Mouse (Mus musculus): ENCODE data around the gene Thsd4. TPM values are rescaled to one million over a fixed set of nuclear protein-coding genes. Genes with fewer than 3 reads are reported as not detected.

Gene Thsd4
- polyA plus RNA-seq, 1 experiment from 2014 or later = 4.3 TPM

GRCm38 (mm10) chr9:60352351-60352750 is 169.5 kb downstream of the Thsd4 start:
- H3K9ac ChIP-seq (ENCODE audit: low read depth, low read length) = no peak overlapping the region
- H3K27me3 ChIP-seq (ENCODE audit: control insufficient read depth, insufficient read depth, low read depth, low read length) = no peaks in the 10 kb centered on the region
- no peak for ATAC-seq
- H3K4me2 ChIP-seq (ENCODE audit: low read length) = no peak overlapping the region
- no peak overlapping the region for H3K27ac ChIP-seq (ENCODE audit: low read length)
- WGBS = 83% methylated on average over 4 of the region's 4 CpGs
- no peaks in the 10 kb centered on the region for H3K36me3 ChIP-seq (ENCODE audit: control insufficient read depth, insufficient read depth, low read length)
- no peak overlapping the region for H3K4me3 ChIP-seq (ENCODE audit: low read depth, low read length)
- H3K4me1 ChIP-seq (ENCODE audit: control insufficient read depth, insufficient read depth, low read length) = no peaks in the 10 kb centered on the region
- no peaks in the 10 kb centered on the region for H3K9me3 ChIP-seq (replicated peaks; ENCODE audit: control insufficient read depth, low read length, poor library complexity, severe bottlenecking)

GRCm38 (mm10) chr9:60351153-60351552 is 170.7 kb downstream of the Thsd4 start:
- H3K4me1 ChIP-seq (ENCODE audit: control insufficient read depth, insufficient read depth, low read length) = no peaks in the 10 kb centered on the region
- no peaks in the 10 kb centered on the region for H3K36me3 ChIP-seq (ENCODE audit: control insufficient read depth, insufficient read depth, low read length)
- no peak overlapping the region for H3K4me2 ChIP-seq (ENCODE audit: low read length)
- 87% methylated on average over 6 of the region's 6 CpGs for WGBS
- no peak for ATAC-seq
- H3K9ac ChIP-seq (ENCODE audit: low read depth, low read length) = no peak overlapping the region
- no peak overlapping the region for H3K27ac ChIP-seq (ENCODE audit: low read length)
- H3K27me3 ChIP-seq (ENCODE audit: control insufficient read depth, insufficient read depth, low read depth, low read length) = no peaks in the 10 kb centered on the region
- H3K9me3 ChIP-seq (replicated peaks; ENCODE audit: control insufficient read depth, low read length, poor library complexity, severe bottlenecking) = no peaks in the 10 kb centered on the region
- H3K4me3 ChIP-seq (ENCODE audit: low read depth, low read length) = no peak overlapping the region

- Histone ChIP-seq H3K4me3 (ENCODE audit: low read depth, low read length) (no peak overlapping the region), H3K4me2 (ENCODE audit: low read length) (no peak overlapping the region), H3K27ac (ENCODE audit: low read length) (no peak overlapping the region), H3K4me1 (ENCODE audit: control insufficient read depth, insufficient read depth, low read length) (no peaks in the 10 kb centered on the region), H3K9ac (ENCODE audit: low read depth, low read length) (no peak overlapping the region), H3K36me3 (ENCODE audit: control insufficient read depth, insufficient read depth, low read length) (no peaks in the 10 kb centered on the region), H3K27me3 (ENCODE audit: control insufficient read depth, insufficient read depth, low read depth, low read length) (no peaks in the 10 kb centered on the region), H3K9me3 (replicated peaks; ENCODE audit: control insufficient read depth, low read length, poor library complexity, severe bottlenecking) (no peaks in the 10 kb centered on the region)
- ATAC-seq = no peak
- WGBS = 71% methylated on average over 5 of the region's 5 CpGs
Observed at GRCm38 (mm10) chr9:60336147-60336546, 185.7 kb downstream of the Thsd4 start.

GRCm38 (mm10) chr9:60335455-60335854 is 186.4 kb downstream of the Thsd4 start:
- H3K9me3 ChIP-seq (replicated peaks; ENCODE audit: control insufficient read depth, low read length, poor library complexity, severe bottlenecking) = no peaks in the 10 kb centered on the region
- no peak overlapping the region for H3K9ac ChIP-seq (ENCODE audit: low read depth, low read length)
- no peaks in the 10 kb centered on the region for H3K27me3 ChIP-seq (ENCODE audit: control insufficient read depth, insufficient read depth, low read depth, low read length)
- WGBS = 92% methylated on average over 6 of the region's 6 CpGs
- no peak for ATAC-seq
- H3K4me2 ChIP-seq (ENCODE audit: low read length) = no peak overlapping the region
- H3K27ac ChIP-seq (ENCODE audit: low read length) = no peak overlapping the region
- no peaks in the 10 kb centered on the region for H3K4me1 ChIP-seq (ENCODE audit: control insufficient read depth, insufficient read depth, low read length)
- H3K4me3 ChIP-seq (ENCODE audit: low read depth, low read length) = no peak overlapping the region
- H3K36me3 ChIP-seq (ENCODE audit: control insufficient read depth, insufficient read depth, low read length) = no peaks in the 10 kb centered on the region

- no peak overlapping the region for H3K4me2 ChIP-seq (ENCODE audit: low read length)
- H3K27me3 ChIP-seq (ENCODE audit: control insufficient read depth, insufficient read depth, low read depth, low read length) = no peaks in the 10 kb centered on the region
- no peaks in the 10 kb centered on the region for H3K4me1 ChIP-seq (ENCODE audit: control insufficient read depth, insufficient read depth, low read length)
- no peak overlapping the region for H3K27ac ChIP-seq (ENCODE audit: low read length)
- no peak overlapping the region for H3K4me3 ChIP-seq (ENCODE audit: low read depth, low read length)
- H3K36me3 ChIP-seq (ENCODE audit: control insufficient read depth, insufficient read depth, low read length) = no peaks in the 10 kb centered on the region
- ATAC-seq = no peak
- no peaks in the 10 kb centered on the region for H3K9me3 ChIP-seq (replicated peaks; ENCODE audit: control insufficient read depth, low read length, poor library complexity, severe bottlenecking)
- H3K9ac ChIP-seq (ENCODE audit: low read depth, low read length) = no peak overlapping the region
- 87% methylated on average over 4 of the region's 4 CpGs for WGBS
Observed at GRCm38 (mm10) chr9:60329911-60330310, 191.9 kb downstream of the Thsd4 start.

- Histone ChIP-seq H3K4me1 (ENCODE audit: control insufficient read depth, insufficient read depth, low read length) (no peaks in the 10 kb centered on the region), H3K9me3 (replicated peaks; ENCODE audit: control insufficient read depth, low read length, poor library complexity, severe bottlenecking) (no peaks in the 10 kb centered on the region), H3K9ac (ENCODE audit: low read depth, low read length) (no peak overlapping the region), H3K4me2 (ENCODE audit: low read length) (no peak overlapping the region), H3K36me3 (ENCODE audit: control insufficient read depth, insufficient read depth, low read length) (no peaks in the 10 kb centered on the region), H3K27ac (ENCODE audit: low read length) (no peak overlapping the region), H3K4me3 (ENCODE audit: low read depth, low read length) (no peak overlapping the region), H3K27me3 (ENCODE audit: control insufficient read depth, insufficient read depth, low read depth, low read length) (no peaks in the 10 kb centered on the region)
- no peak for ATAC-seq
- WGBS = 96% methylated on average over 2 of the region's 2 CpGs
Observed at GRCm38 (mm10) chr9:60324716-60325115, 197.1 kb downstream of the Thsd4 start.

- H3K4me1 ChIP-seq (ENCODE audit: control insufficient read depth, insufficient read depth, low read length) = no peaks in the 10 kb centered on the region
- H3K4me3 ChIP-seq (ENCODE audit: low read depth, low read length) = no peak overlapping the region
- H3K27ac ChIP-seq (ENCODE audit: low read length) = no peak overlapping the region
- no peaks in the 10 kb centered on the region for H3K27me3 ChIP-seq (ENCODE audit: control insufficient read depth, insufficient read depth, low read depth, low read length)
- no peaks in the 10 kb centered on the region for H3K36me3 ChIP-seq (ENCODE audit: control insufficient read depth, insufficient read depth, low read length)
- H3K4me2 ChIP-seq (ENCODE audit: low read length) = no peak overlapping the region
- no peak for ATAC-seq
- WGBS = 96% methylated on average over 6 of the region's 6 CpGs
- no peak overlapping the region for H3K9ac ChIP-seq (ENCODE audit: low read depth, low read length)
- no peaks in the 10 kb centered on the region for H3K9me3 ChIP-seq (replicated peaks; ENCODE audit: control insufficient read depth, low read length, poor library complexity, severe bottlenecking)
Observed at GRCm38 (mm10) chr9:60323435-60323834, 198.4 kb downstream of the Thsd4 start.

- Histone ChIP-seq H3K36me3 (ENCODE audit: control insufficient read depth, insufficient read depth, low read length) (no peaks in the 10 kb centered on the region), H3K4me3 (ENCODE audit: low read depth, low read length) (no peak overlapping the region), H3K9ac (ENCODE audit: low read depth, low read length) (no peak overlapping the region), H3K4me1 (ENCODE audit: control insufficient read depth, insufficient read depth, low read length) (no peaks in the 10 kb centered on the region), H3K27ac (ENCODE audit: low read length) (no peak overlapping the region), H3K27me3 (ENCODE audit: control insufficient read depth, insufficient read depth, low read depth, low read length) (no peaks in the 10 kb centered on the region), H3K4me2 (ENCODE audit: low read length) (no peak overlapping the region), H3K9me3 (replicated peaks; ENCODE audit: control insufficient read depth, low read length, poor library complexity, severe bottlenecking) (no peaks in the 10 kb centered on the region)
- WGBS = 97% methylated on average over 8 of the region's 8 CpGs
- no peak for ATAC-seq
Observed at GRCm38 (mm10) chr9:60317291-60317690, 204.6 kb downstream of the Thsd4 start.

GRCm38 (mm10) chr9:60316510-60316909 is 205.3 kb downstream of the Thsd4 start:
- H3K27me3 ChIP-seq (ENCODE audit: control insufficient read depth, insufficient read depth, low read depth, low read length) = no peaks in the 10 kb centered on the region
- H3K27ac ChIP-seq (ENCODE audit: low read length) = no peak overlapping the region
- WGBS = 90% methylated on average over 5 of the region's 5 CpGs
- H3K4me2 ChIP-seq (ENCODE audit: low read length) = no peak overlapping the region
- H3K9ac ChIP-seq (ENCODE audit: low read depth, low read length) = no peak overlapping the region
- no peaks in the 10 kb centered on the region for H3K36me3 ChIP-seq (ENCODE audit: control insufficient read depth, insufficient read depth, low read length)
- H3K4me3 ChIP-seq (ENCODE audit: low read depth, low read length) = no peak overlapping the region
- H3K4me1 ChIP-seq (ENCODE audit: control insufficient read depth, insufficient read depth, low read length) = no peaks in the 10 kb centered on the region; the same call in 1 of the 2 replicates
- no peak for ATAC-seq
- H3K9me3 ChIP-seq (replicated peaks; ENCODE audit: control insufficient read depth, low read length, poor library complexity, severe bottlenecking) = no peaks in the 10 kb centered on the region

GRCm38 (mm10) chr9:60315533-60315932 is 206.3 kb downstream of the Thsd4 start:
- Histone ChIP-seq H3K9ac (ENCODE audit: low read depth, low read length) (no peak overlapping the region), H3K27ac (ENCODE audit: low read length) (no peak overlapping the region), H3K36me3 (ENCODE audit: control insufficient read depth, insufficient read depth, low read length) (no peaks in the 10 kb centered on the region), H3K4me1 (ENCODE audit: control insufficient read depth, insufficient read depth, low read length) (no peaks in the 10 kb centered on the region; the same call in 1 of the 2 replicates), H3K27me3 (ENCODE audit: control insufficient read depth, insufficient read depth, low read depth, low read length) (no peaks in the 10 kb centered on the region), H3K4me2 (ENCODE audit: low read length) (no peak overlapping the region), H3K9me3 (replicated peaks; ENCODE audit: control insufficient read depth, low read length, poor library complexity, severe bottlenecking) (no peaks in the 10 kb centered on the region), H3K4me3 (ENCODE audit: low read depth, low read length) (no peak overlapping the region)
- ATAC-seq = no peak
- WGBS = 87% methylated on average over 5 of the region's 5 CpGs
